Mouse (Mus musculus) bone marrow macrophage, adult 2 months (primary cell): ENCODE measurements around the gene Edc4.

Source experiments
- CTCF ChIP-seq: IDR thresholded peaks from 2 replicates; pipeline ENCODE4 v1.5.1; 2012; ENCODE audit warnings: low read depth, mild to moderate bottlenecking, low read length, moderate library complexity
- POLR2A ChIP-seq: IDR thresholded peaks from 2 replicates; pipeline ENCODE4 v1.6.1; 2012; ENCODE audit warnings: mild to moderate bottlenecking, low read depth, low read length, borderline replicate concordance

GRCm38 (mm10) chr8:105935105-105935504 lies 54.4 kb downstream of the Edc4 start:
- no peak for TF ChIP-seq POLR2A
- TF ChIP-seq CTCF = no peak
